Mouse (Mus musculus) G1E-ER4 (cell line): ENCODE measurements around the gene Dnmt3b. TPM values are rescaled to one million over a fixed set of nuclear protein-coding genes. Genes with fewer than 3 reads are reported as not detected.

Source experiments
- GATA1 ChIP-seq: IDR thresholded peaks from one replicate; pipeline ENCODE4 v1.8.0; 2012; ENCODE audit warnings: low read length, inconsistent platforms
- polyA plus RNA-seq: library from polyadenylated mRNA; stranded (reverse); fragments of >175 nt; gene quantifications from 2 replicates; pipeline ENCODE4 v1.2.3, GENCODE M21; 2012

Gene Dnmt3b
- 23.6 and 28.7 TPM in 2 replicates for polyA plus RNA-seq

DNA sequence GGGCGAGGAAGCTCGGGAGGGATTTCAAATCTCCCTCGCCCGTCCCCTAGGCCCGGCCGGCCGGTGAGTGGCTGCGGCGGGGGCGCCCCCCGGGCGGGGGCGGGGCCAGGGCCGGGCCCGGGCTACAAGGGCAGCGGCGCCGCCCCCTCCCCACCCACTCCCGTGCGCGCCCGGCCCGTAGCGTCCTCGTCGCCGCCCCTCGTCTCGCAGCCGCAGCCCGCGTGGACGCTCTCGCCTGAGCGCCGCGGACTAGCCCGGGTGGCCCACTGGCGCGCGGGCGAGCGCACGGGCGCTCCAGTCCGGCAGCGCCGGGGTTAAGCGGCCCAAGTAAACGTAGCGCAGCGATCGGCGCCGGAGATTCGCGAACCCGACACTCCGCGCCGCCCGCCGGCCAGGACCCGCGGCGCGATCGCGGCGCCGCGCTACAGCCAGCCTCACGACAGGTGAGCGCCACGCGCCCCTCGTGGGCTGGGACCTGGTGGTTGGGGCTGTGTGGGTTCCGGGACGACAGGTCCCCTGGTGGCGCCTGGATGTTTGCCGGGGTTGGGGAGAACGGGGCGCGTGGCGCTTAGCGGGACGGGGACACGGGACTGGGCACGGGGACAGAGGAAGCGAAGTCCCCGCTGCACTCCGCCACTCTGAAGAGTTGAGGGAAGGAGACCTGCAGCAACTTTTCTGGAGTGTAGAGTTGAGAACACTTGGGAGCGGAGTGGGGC, at the start of gene Dnmt3b:
Gene Dnmt3b, plus strand, starts transcription at position 153 of the 716 bp plus-strand sequence.
- TF ChIP-seq GATA1: no peak

- TF ChIP-seq GATA1: no peak
These were observed 49.1 kb upstream of the Dnmt3b start for GRCm38 (mm10) chr2:153600021-153600666.

GRCm38 (mm10) chr2:153600667-153601648, 48.3 kb upstream of the Dnmt3b start:
- no peak for TF ChIP-seq GATA1

DNA sequence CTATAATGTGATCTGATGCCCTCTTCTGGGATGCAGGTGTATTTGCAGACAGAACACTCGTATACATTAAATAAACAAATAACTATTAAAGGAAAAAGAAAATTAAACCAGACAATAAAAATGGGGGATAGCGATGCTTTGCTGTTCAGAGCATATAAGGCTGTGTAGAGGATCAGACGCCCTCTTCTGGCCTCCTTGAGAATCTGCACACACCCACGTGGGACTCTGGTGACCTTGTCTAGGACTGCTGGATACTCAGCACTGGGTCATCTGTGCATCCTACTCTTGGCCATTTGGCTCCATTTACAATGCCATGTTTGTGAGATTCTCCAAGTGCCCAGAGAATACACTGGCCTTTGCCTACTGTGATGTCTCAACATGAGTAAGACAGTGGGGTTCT, 45.5 kb upstream of the Dnmt3b start:
- TF ChIP-seq GATA1: no peak

- TF ChIP-seq GATA1: no peak
These were observed 42.8 kb upstream of the Dnmt3b start for GRCm38 (mm10) chr2:153606421-153606820.

- no peak for TF ChIP-seq GATA1
These were observed 41.3 kb upstream of the Dnmt3b start for GRCm38 (mm10) chr2:153607870-153608515.

GRCm38 (mm10) chr2:153609058-153609457, 40.2 kb upstream of the Dnmt3b start:
- TF ChIP-seq GATA1: no peak

DNA sequence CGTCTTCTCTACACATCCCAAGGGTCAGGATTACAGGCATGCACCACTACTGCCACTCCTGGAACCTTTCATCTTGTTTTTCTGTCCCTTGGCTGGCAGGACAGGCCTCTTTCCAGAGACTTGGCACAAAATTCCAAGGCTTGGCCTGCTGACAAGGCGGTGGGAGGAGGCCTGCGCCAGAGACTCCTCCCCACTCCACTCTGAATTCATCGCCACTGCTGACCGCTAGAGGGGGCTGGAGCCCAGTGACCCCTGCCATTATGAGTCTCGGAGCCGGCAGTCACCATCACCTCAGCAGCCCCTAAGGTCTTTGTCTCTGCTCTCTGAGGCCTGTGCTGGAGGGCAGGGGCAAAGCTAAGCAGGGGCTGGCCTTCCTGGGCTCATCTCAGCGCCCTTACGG, 39.7 kb upstream of the Dnmt3b start:
- no peak for TF ChIP-seq GATA1

DNA sequence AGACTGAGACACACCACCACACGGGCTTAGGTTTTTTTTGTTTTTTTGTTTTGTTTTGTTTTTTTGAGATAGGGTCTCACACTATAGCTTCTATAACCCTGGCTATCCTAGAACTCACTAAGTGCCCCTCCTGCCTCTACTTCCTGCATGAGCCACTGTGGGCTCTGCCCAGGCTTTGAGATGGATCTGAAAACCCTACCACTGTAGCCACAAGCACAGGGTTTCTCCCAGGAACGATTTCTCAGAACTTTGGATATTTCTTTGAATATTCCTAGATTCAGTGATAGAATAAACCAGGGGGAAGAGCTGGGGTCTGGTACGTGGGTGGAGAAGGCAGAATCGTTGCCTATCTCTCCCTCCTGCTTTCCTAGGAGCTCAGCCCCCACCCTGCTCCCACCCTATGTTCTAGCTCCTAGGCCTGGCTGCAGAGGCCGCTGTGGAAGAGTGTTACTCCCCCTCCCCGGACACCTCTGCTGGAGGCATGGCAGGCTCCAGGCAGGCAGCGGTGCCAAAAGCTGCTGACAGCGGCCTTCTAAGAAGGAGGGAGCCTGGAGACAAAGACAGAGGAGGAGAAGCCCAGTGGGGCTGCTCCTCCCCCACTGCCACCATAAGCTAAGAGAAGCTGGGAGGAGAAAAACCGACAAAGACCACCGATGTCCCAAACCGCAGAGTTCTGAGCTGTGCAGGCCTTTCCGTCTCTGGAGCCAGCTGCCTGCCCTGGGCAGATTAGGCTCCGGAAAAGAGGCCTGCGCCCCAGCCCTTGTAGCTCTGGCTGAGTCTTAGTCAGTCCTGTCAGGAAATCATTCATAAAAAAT, 38.6 kb upstream of the Dnmt3b start:
- no peak for TF ChIP-seq GATA1

GRCm38 (mm10) chr2:153611241-153611630, 38.0 kb upstream of the Dnmt3b start:
- no peak for TF ChIP-seq GATA1

- TF ChIP-seq GATA1: no peak
These were observed 37.5 kb upstream of the Dnmt3b start for GRCm38 (mm10) chr2:153611743-153612142.

DNA sequence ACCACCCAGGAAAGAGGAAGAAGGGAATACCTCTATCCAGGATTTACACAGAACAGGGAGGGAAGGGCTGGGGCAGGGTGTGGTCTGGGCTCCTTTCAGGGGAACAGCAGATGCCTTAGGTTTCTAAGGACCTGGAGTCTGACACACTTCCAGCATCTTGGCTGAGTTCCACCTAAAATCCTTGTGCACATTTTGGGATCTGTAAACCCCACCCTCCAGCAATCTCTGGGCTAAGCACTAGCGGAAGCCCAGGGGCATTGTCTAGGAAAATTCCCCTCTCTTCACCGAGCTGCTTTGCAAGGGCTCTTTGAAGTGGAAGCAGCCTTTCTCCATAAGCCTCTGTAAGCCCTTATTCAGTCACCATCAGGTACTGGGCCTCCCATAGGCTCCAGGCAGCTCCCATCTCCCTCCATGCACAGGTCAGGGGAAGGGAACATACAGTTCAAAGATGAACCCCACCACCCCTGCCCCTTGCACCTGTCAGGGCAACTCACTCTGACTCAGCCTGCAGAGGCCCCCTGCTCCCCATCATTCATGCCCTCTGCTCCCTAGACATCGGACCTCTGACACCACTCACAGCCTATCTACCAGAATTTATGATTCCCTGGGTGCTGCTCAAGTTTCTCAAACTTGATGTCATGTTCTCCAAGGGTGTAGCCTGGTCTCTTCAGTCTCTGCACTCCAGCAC, 36.5 kb upstream of the Dnmt3b start:
- TF ChIP-seq GATA1: no peak

DNA sequence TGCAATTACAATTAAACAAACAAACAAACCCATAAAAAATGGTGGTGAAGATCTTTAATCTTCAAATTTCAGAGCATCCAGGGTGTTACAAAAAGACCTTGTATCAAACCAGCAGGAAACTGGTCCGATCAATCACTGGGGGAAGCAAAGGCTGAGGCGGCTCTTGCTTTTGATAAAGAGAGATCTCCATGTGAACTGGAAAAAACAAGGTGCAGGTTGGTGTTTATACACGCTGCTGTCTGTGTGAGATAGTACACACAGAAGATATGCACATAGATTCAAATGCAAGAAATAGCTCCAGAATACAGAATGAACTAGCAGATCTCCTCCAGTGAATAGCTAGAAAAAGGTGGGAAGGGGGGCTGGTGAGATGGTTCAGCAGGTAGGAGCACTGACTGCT, 32.4 kb upstream of the Dnmt3b start:
- TF ChIP-seq GATA1: no peak

GRCm38 (mm10) chr2:153618439-153618838, 30.8 kb upstream of the Dnmt3b start:
- no peak for TF ChIP-seq GATA1

DNA sequence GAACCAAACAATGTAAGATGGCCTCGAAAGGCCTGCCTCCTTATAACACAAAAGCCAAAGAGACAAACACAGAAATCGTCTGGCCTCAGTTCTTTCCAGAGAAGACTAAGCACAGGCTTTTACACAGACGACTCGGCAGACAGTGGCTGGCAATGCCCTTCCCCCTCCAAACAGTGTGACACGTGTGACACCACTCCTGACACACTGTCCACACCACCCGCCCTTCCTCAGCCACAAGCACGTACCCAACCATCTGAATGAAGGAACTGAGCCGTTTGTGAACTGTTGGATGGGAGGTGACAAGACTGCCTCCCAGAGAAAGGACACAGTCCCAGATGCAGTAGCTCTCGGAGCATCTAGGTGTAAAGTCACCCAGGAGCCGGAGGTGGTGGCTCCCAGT, 30.4 kb upstream of the Dnmt3b start:
- no peak for TF ChIP-seq GATA1
